In the genomic region with DNA sequence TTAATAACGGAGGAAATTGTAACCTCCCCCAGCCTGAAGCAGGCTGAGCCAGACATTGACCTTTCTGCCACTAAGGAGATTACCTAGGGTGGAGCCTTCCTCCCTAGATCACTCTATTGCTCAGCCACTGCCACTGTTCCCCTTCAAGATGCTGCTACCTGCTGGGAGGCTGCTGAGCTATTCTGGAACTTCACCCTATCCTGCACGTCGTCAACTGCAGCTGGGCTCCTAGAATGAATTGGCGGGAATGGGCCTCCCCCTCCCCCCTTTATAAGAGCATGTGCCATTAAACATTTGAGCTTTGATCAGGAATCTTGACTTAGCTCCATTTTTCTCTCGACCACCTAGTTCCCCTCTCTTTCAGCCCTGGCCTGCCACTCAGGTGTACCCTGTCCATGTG, we compare ENCODE assay signal across 40 mouse cellular contexts. TPM values are rescaled to one million over a fixed set of nuclear protein-coding genes. Genes with fewer than 3 reads are reported as not detected.
"Had no signal": no experiment of that assay in that cellular context is flagged by ENCODE, and none has a peak within 500 bp of the region (broad histone marks: within the 10 kb centered on the region; RNA-seq: fewer than 3 reads in every experiment).

No protein-coding gene starts in this region.

RNA-seq across cellular contexts. Expression of gene Garem2, which starts 45.4 kb away (rescaled TPM):
- total RNA-seq: gastrocnemius, adult 18-20 months; gastrocnemius, adult 8-10 months; gastrocnemius, postnatal 36 days; hematopoietic stem cell, adult 5-6 weeks; liver, adult 2 months had no signal
- polyA plus RNA-seq: liver, adult 2 months had no signal

RNA-seq across cellular contexts. Expression of gene 3110082J24Rik, which starts 46.3 kb away (rescaled TPM):
- total RNA-seq: gastrocnemius, adult 18-20 months; gastrocnemius, adult 8-10 months; gastrocnemius, postnatal 14 days; gastrocnemius, postnatal 36 days; heart, adult 18-20 months; heart, adult 8-10 months; heart, postnatal 14 days; heart, postnatal 36 days; hematopoietic stem cell, adult 5-6 weeks; liver, adult 2 months had no signal
- polyA plus RNA-seq: gonadal fat pad, adult 2 months; heart, embryonic 11.5 days; heart, embryonic 13.5 days; heart, embryonic 15.5 days; heart, postnatal 0 days; intestine, embryonic 14.5 days; intestine, embryonic 16.5 days; kidney, adult 2 months; kidney, embryonic 15.5 days; kidney, postnatal 0 days; large intestine, adult 2 months; limb, embryonic 11.5 days; limb, embryonic 13.5 days; limb, embryonic 15.5 days; liver, adult 2 months; liver, embryonic 13.5 days; liver, embryonic 15.5 days; liver, postnatal 0 days had no signal

RNA-seq across cellular contexts. Expression of gene Il6, which starts 46.7 kb away (rescaled TPM):
- total RNA-seq: gastrocnemius, adult 8-10 months; gastrocnemius, postnatal 14 days; gastrocnemius, postnatal 36 days; heart, adult 18-20 months; heart, postnatal 14 days; heart, postnatal 36 days; hindbrain, postnatal 0 days; layer of hippocampus, adult 18-20 months; layer of hippocampus, adult 8-10 months; layer of hippocampus, postnatal 14 days; layer of hippocampus, postnatal 36 days; left cerebral cortex, adult 18-20 months; left cerebral cortex, adult 8-10 months; left cerebral cortex, postnatal 10 days; left cerebral cortex, postnatal 25 days; left cerebral cortex, postnatal 4 days; liver, adult 2 months had no signal
- polyA plus RNA-seq: hindbrain, embryonic 11.5 days; hindbrain, embryonic 13.5 days; hindbrain, embryonic 15.5 days; hindbrain, postnatal 0 days; intestine, embryonic 14.5 days; kidney, adult 2 months; kidney, postnatal 0 days; large intestine, adult 2 months; limb, embryonic 11.5 days had no signal
